Mouse (Mus musculus) hindbrain, embryonic 16.5 days (tissue): ENCODE results near the gene Notum. TPM values are rescaled to one million over a fixed set of nuclear protein-coding genes. Genes with fewer than 3 reads are reported as not detected.

Experiments used
- ATAC-seq: fragments of 200-750 bp; cut with Nextera tagmentation; 2 replicates; pipeline ENCODE4 v1.8.0; 2017; ENCODE audit warnings: moderate TSS enrichment, moderate library complexity
- H3K27ac ChIP-seq: fragments of 300-500 bp; sonication (generic); 2 replicates; pipeline ENCODE4 v1.5.1; 2014; ENCODE audit warnings: low read depth, mild to moderate bottlenecking, control low read depth, low read length, moderate library complexity
- H3K27me3 ChIP-seq: fragments of 300-500 bp; sonication (generic); replicated peaks from 2 replicates; pipeline ENCODE4 v1.6.1; 2014; ENCODE audit warnings: low read length; ENCODE audit not compliant: control insufficient read depth, insufficient read depth
- H3K36me3 ChIP-seq: fragments of 300-500 bp; sonication (generic); 2 replicates; pipeline ENCODE4 v1.6.1; 2014; ENCODE audit warnings: mild to moderate bottlenecking, low read length, moderate library complexity, mixed read lengths; ENCODE audit not compliant: control insufficient read depth, insufficient read depth
- H3K4me1 ChIP-seq: fragments of 300-500 bp; sonication (generic); 2 replicates; pipeline ENCODE4 v1.6.1; 2014; ENCODE audit warnings: low read depth, low read length; ENCODE audit not compliant: control insufficient read depth, insufficient read depth
- H3K4me2 ChIP-seq: fragments of 300-500 bp; sonication (generic); 2 replicates; pipeline ENCODE4 v1.6.1; 2014; ENCODE audit warnings: mild to moderate bottlenecking, low read length, control low read depth, moderate library complexity
- H3K4me3 ChIP-seq: fragments of 300-500 bp; sonication (generic); 2 replicates; pipeline ENCODE4 v1.5.1; 2014; ENCODE audit warnings: mild to moderate bottlenecking, low read length, control low read depth, moderate library complexity
- H3K9ac ChIP-seq: fragments of 300-500 bp; sonication (generic); 2 replicates; pipeline ENCODE4 v1.6.1; 2014; ENCODE audit warnings: low read depth, mild to moderate bottlenecking, control low read depth, low read length, moderate library complexity
- H3K9me3 ChIP-seq: fragments of 300-500 bp; sonication (generic); 2 replicates; pipeline ENCODE4 v1.6.1; 2014; ENCODE audit warnings: mild to moderate bottlenecking, low read length, moderate library complexity; ENCODE audit not compliant: control insufficient read depth
- WGBS: fragments of 180-500 bp; shearing (Covaris S2); extraction: QIAGEN DNeasy Blood & Tissue Kit; methylation state at CpG from one replicate; pipeline ENCODE4 v1.1.7; 2014; 5-methylcytosine and 5-hydroxymethylcytosine counted together
- polyA plus RNA-seq: library from polyadenylated mRNA; unstranded; fragments of >200 nt; fragmentation: Nextera tagmentation; extraction: Ambion mirVana; gene quantifications from 2 replicates; pipeline ENCODE4 v1.2.1, GENCODE M21; 2015

The Notum gene
- polyA plus RNA-seq, 1 experiment from 2014 or later = 3.8 TPM

DNA sequence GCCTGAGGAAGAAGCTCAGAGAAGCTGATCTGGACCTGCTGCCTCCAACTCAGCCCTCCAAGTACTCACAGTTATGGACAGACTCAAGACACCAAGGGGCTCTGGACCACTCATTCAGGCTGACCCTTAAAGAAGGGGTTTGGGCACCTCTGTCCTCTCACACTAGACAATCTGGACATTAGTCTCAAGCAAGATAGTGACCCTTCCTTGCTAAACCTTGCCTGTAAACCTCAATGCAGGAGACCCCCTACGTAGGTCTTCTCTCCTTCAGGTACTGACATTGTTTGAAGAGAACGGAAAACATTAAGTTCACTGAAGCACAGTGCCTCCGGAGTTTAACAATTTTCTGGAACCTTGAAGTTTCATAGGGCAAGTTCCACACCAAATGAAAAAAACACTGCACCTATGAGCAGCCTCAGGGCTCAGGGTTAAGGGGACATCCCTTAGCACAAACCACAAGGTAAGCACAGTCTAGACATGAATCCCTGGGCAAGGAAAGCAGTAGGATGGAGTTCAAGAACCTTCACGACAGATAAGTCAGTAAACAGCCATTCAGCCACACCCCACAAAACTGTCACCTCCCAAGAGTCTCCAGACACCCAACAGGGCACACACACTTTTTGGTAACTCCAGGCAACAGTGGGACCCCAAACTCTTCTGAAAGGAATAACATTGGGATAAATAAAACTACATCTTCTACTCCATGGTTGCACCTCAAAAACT lies 29.1 kb downstream of the Notum start:
- 65% methylated on average over 4 of the region's 4 CpGs for WGBS
- peak overlapping the region; percentile 88 for H3K27ac ChIP-seq

DNA sequence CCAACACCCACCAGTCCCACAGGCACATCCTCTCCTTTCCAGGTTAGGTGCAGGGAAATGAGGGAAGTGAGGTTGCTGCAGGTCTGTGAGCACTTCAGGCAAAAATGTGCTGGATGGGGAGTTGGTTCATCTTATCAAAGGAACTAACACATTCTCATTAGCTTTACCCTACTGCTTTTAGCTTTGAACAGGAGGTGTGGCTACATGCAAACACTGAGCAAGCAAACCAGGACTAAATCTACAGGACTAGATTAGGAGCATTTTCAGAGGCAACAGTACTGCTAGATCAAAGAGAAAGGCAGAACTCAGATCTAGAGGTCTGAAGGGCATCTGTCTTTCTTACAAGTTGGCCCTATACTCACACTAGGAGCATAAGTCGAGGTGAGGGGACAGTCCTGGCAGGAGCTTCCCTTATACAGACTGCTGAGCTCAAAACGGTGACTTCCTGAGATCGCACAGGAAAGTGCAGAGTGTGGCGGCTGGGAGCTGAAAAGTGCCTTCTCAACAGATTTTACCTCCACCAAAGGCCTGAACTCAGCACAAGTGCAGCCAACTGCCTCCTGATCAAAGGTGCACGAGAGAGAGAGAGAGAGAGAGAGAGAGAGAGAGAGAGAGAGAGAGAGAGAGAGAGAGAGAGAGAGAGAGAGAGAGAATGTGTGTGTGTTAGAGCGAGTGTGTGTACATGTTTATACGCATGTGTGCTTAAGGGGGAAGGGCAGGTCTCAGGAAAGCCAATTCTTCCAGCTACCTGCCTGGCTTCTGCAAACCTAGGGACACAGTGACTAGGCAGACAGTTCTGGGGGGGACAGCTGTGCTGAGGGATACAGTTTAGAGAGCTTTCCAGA lies 29.9 kb downstream of the Notum start:
- peak overlapping the region; percentile 96; the same call in 1 of the 2 replicates for H3K4me2 ChIP-seq
- no peak for ATAC-seq
- H3K27me3 ChIP-seq = no peaks in the 10 kb centered on the region
- peaks cover 31% of the 10 kb centered on the region for H3K4me1 ChIP-seq
- H3K36me3 ChIP-seq = peaks cover 12% of the 10 kb centered on the region
- H3K27ac ChIP-seq = peak overlapping the region; percentile 41; the same call in 1 of the 2 replicates
- H3K9me3 ChIP-seq = no peaks in the 10 kb centered on the region
- no peak overlapping the region for H3K4me3 ChIP-seq
- 36% methylated on average over 7 of the region's 7 CpGs for WGBS
- no peak overlapping the region for H3K9ac ChIP-seq

More for the DNA sequence above, 29.1 kb downstream of the Notum start:
- peak overlapping the region; percentile 96 for H3K4me2 ChIP-seq
- H3K27me3 ChIP-seq = no peaks in the 10 kb centered on the region
- H3K4me1 ChIP-seq = peaks cover 31% of the 10 kb centered on the region
- no peaks in the 10 kb centered on the region for H3K9me3 ChIP-seq
- peaks cover 12% of the 10 kb centered on the region for H3K36me3 ChIP-seq
- peak overlapping the region; percentile 94 for H3K9ac ChIP-seq
- no peak for ATAC-seq
- H3K4me3 ChIP-seq = peak overlapping the region; percentile 90

DNA sequence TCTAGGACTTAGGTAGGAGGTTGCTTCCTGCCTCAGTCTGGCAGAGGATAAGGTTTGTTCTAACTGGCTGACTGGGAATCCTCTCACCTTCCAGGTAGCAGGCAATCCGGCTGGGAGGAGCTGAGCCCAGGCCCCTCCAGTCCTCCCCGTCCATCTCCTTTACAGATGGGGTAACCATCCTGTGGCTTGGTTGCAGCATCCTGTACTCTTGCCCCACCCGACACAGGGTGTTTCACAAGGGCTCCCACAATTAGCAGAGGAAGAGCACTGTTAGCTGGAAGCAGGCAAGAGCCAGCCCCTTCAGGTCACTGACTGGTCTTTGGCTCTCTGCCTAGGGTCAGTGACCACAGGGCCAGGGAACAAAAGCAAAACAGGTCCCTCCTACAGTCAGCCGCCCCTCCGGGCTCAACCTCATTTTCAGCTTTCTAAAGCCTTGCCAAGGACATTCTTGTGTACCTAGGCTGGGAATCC lies 30.5 kb downstream of the Notum start:
- H3K9me3 ChIP-seq = no peaks in the 10 kb centered on the region
- H3K4me1 ChIP-seq = peaks cover 32% of the 10 kb centered on the region
- no peak overlapping the region; the same call in 1 of the 2 replicates for H3K4me2 ChIP-seq
- H3K4me3 ChIP-seq = peak overlapping the region; percentile 11; the same call in 1 of the 2 replicates
- H3K36me3 ChIP-seq = peaks cover 12% of the 10 kb centered on the region
- no peaks in the 10 kb centered on the region for H3K27me3 ChIP-seq
- H3K27ac ChIP-seq = peak overlapping the region; percentile 48
- H3K9ac ChIP-seq = peak overlapping the region; percentile 52
- 38% methylated on average over 5 of the region's 5 CpGs for WGBS
- ATAC-seq = no peak

DNA sequence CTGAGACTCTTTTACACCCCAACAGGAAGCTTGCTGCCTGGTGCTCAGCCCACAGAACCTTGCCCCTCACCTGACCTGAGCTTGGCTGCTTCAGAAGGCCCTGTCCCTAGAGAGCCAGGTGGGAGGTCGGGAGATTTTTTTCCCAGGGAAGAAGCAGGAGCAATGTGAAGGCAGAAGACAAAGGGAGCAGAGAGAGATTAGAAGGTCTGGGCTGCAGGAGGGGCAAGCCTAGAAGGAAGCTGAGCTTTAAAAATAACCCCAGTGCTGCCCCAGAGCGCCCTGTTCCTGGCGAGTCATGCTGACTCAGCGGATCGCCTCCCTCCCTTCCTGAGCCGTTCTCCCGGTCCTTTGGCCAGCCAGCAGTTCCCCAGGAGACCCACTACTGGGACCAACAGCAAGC lies 31.1 kb downstream of the Notum start:
- peak overlapping the region; percentile 27 for H3K4me2 ChIP-seq
- H3K4me3 ChIP-seq = peak overlapping the region; percentile 11; the same call in 1 of the 2 replicates
- H3K9me3 ChIP-seq = no peaks in the 10 kb centered on the region
- no peaks in the 10 kb centered on the region for H3K27me3 ChIP-seq
- H3K9ac ChIP-seq = peak overlapping the region; percentile 52
- peaks cover 12% of the 10 kb centered on the region for H3K36me3 ChIP-seq
- peaks cover 36% of the 10 kb centered on the region for H3K4me1 ChIP-seq
- no peak for ATAC-seq
- H3K27ac ChIP-seq = peak overlapping the region; percentile 48; the same call in 1 of the 2 replicates
- WGBS = 40% methylated on average over 3 of the region's 7 CpGs

DNA sequence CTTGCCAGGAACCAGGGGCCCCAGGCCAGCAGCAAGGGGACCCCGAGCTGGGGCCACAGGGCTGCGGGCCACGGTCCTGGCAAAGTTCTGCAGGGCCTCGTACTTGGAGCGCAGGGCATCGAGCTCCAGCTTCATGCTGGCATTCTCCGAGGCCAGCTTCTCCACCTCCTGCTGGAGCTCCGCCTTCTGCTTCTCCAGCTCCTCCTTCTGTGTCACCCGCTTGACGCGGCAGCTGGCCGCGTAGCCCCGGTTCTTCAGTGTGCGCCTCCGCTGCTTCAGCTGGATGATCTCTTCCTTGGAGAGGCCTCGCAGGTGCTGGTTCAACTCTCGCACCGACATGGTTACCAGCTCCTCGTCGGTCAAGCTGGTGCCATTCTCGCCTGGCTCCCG lies 31.6 kb downstream of the Notum start:
- H3K4me2 ChIP-seq = no peak overlapping the region; the same call in 1 of the 2 replicates
- peaks cover 12% of the 10 kb centered on the region for H3K36me3 ChIP-seq
- H3K9me3 ChIP-seq = no peaks in the 10 kb centered on the region
- peak overlapping the region; percentile 48; the same call in 1 of the 2 replicates for H3K27ac ChIP-seq
- H3K4me3 ChIP-seq = no peak overlapping the region
- H3K27me3 ChIP-seq = no peaks in the 10 kb centered on the region
- H3K9ac ChIP-seq = no peak overlapping the region
- no peak for ATAC-seq
- WGBS = 78% methylated on average over 23 of the region's 23 CpGs
- H3K4me1 ChIP-seq = peaks cover 36% of the 10 kb centered on the region

DNA sequence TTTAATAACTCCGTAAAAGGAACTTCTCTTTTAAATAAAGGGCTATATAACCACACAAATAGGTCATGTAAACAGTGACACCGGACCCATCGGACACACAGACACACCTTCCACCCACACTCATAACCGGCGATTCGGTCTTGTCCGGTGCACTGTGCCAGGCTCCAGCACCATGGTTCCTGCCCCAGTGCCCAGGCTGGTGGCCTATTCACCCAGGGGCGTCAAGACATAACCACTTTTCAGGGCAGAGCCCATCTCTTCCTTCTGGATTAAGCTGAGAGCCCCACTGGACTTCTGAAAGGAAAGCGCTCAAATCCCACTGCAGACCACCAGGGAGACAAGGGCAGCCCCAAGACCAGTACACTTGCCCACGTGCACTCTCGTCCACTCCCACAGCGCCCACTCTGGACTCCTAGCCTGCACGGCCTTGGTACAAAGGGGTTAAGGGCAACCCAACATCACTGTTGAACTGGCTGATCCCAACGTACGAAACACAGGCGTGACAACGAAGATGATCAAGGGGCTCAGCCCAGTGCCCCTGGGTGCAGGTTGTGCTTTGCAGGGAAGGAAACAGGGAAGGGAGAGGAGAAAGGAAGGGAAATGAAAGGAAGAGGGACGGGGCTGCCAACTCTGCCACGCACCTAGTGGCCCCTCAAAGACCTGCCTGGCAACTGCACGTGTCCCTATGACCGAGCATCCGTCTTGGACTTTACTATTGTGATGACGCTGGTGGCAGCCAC lies 32.2 kb downstream of the Notum start:
- Histone ChIP-seq H3K9ac (no peak overlapping the region), H3K4me3 (no peak overlapping the region), H3K4me1 (peaks cover 41% of the 10 kb centered on the region), H3K27me3 (no peaks in the 10 kb centered on the region), H3K4me2 (no peak overlapping the region), H3K27ac (no peak overlapping the region), H3K9me3 (no peaks in the 10 kb centered on the region), H3K36me3 (peaks cover 12% of the 10 kb centered on the region)
- ATAC-seq = no peak
- 95% methylated on average over 23 of the region's 23 CpGs for WGBS

DNA sequence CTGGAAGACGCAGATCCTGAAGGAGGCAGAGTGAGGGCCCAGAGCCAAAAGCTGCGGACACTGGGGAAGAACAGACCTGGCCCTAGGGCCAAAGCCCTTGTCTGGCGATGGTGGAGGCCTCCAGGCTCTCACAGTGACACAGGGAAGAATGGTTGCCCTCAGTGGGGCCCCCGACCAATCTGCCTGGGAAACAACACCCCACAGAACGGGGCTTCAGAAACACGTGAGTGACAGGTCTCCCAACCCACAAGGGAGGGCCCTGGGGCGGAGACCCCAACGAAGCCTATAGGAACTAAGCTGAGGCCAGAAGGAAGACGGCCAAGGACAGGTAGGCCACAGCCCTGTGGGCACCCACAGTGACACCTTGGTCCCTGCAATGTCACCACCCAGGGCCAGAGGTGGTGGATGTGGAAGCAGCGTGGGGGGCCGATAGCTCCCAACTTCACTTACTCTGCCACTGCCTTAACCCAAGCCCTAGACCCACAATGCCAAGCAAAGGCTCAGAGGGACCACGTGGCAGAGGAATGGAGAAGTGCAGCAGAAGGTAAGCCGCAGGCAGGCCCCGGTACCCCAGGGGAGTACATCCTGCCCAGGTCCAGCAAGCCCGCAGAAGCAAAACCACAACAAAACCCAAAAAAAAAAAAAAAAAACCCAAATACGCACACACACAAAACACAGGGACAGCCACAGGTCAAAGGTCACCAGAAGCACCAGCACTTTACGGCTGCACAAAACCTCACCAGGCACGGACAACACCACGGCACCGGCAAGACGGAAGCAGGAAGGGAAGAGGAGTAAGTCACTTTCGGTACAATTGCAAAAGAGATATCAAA lies 33.3 kb downstream of the Notum start:
- Histone ChIP-seq H3K9ac (no peak overlapping the region), H3K36me3 (peaks cover 16% of the 10 kb centered on the region), H3K4me3 (no peak overlapping the region), H3K4me1 (peaks cover 46% of the 10 kb centered on the region), H3K4me2 (no peak overlapping the region), H3K27ac (no peak overlapping the region), H3K27me3 (no peaks in the 10 kb centered on the region), H3K9me3 (no peaks in the 10 kb centered on the region)
- no peak for ATAC-seq
- 80% methylated on average over 22 of the region's 22 CpGs for WGBS

DNA sequence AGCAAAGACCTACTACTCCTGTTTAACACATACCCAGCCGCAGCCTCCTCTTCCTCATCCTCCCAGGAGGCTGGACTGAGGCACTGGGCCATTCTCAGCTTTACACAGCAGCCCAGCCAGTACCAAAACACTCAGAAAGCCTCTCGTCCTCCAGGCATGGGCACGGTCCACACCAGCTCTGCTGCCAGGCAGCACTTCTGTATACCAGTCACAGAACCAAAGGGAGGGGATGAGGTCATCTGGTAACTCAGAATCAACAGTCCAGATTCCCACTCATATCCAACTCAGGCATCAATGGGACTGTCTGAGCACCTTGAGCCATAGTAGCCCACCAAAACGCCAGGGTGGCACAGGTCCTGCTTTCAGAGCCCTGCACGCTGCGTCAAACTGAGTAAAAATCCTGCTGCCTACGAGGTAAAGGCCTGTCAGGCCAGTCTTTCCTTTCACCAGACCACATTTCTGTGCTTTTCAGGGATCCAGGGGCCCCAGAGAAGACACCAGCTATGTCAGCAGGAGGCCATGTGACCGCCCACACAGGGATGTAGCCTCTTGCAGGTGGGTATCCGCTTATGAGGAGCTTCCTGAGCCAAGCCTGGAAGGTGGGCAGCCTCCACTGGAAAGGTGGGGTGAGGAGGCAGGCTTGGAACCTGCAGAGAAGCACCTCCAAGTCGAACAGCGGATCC lies 34.0 kb downstream of the Notum start:
- no peak overlapping the region for H3K27ac ChIP-seq
- WGBS = 93% methylated on average over 11 of the region's 11 CpGs
- no peak overlapping the region for H3K9ac ChIP-seq
- no peak overlapping the region for H3K4me2 ChIP-seq
- peaks cover 19% of the 10 kb centered on the region for H3K36me3 ChIP-seq
- no peak for ATAC-seq
- no peaks in the 10 kb centered on the region for H3K27me3 ChIP-seq
- peaks cover 40% of the 10 kb centered on the region for H3K4me1 ChIP-seq
- H3K9me3 ChIP-seq = no peaks in the 10 kb centered on the region
- H3K4me3 ChIP-seq = no peak overlapping the region
